Mouse (Mus musculus) heart, adult 9 months (tissue): ENCODE data around the gene Gpx4.
A peak's percentile ranks its signal among the peaks of the same experiment; 100 is the strongest.
"Not testable (repeated sequence)": the region's sequence is repeated elsewhere in the genome, so short reads cannot be mapped to it uniquely, and the experiment has no call there.

ENCODE experiments used
- DNase-seq, 2 experiments: peaks; one replicate each; pipeline ENCODE4 v3.0.0; 2022; ENCODE audit warnings: low spot score in 2 of 2

The Gpx4 gene

DNA sequence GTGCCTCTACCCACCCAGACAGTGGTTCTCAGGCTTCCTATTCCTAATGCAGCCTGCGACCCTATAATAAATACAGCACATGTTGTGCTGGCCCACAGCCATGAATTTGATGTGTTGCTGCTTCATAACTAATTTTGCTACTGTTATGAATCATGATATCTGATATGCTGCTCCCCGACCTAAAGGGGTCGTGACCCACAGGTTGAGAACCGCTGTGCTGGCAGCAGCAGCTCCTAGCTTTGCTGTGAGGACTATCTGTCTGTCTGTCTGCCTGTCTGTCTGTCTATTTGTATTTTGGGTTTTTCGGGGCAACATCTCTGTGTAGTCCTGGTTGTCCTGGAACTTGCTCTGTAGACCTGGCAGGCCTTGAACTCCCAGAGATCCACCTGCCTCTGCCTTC, 23.2 kb upstream of the Gpx4 start:
- DNase-seq: no peak

- DNase-seq: no peak
Measured at GRCm38 (mm10) chr10:80024229-80025043, 22.5 kb upstream of the Gpx4 start.

DNA sequence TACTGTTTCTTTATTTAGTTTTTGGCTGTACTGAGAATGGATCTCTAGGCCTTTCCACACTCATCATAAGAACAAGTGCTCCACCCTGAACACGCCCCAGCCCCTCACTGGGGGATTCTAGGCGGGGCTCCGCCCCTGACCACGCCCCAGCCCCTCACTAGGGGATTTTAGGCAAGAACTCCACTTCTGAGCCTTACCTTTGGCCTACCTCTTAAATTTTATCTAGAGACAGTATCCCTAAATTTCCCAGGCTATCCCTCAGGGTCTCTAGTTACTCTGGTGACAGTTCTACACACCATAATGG, 22.0 kb upstream of the Gpx4 start:
- no peak for DNase-seq

DNA sequence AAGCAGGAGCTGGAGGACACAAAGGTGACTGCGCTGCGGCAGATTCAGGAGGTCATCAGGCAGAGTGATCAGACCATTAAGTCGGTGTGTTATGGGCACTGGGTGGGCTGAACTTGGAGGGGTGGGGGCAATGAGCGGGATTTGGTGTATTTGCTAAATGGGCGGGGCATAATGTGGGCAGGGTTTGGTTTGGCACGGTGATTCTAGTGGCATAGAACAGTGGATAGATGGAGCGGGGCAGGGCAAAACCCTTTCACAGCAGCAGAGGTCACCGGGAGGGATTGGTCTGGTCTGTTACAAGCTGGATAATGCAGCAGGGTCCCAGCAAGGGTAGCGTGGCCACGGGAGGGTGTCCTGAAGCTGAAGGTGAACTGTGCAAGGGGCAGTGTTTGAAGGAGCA, 21.5 kb upstream of the Gpx4 start:
- no peak for DNase-seq

DNA sequence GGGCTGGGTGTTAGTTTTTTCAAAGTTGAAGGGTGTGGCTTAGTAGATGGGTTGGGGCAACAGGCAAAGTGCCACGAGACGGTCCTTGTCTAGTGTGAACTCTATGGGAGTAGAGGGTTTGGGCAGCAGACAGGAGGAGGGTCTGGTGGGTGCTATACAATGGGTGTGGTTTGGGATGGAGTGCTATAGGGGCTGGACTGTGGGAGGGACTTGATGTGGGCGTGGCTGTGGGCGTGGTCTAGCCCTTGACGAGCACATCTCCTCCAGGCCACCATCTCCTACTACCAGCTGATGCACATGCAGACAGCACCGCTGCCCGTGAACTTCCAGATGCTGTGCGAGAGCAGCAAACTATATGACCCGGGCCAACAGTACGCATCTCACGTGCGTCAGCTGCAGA, 21.1 kb upstream of the Gpx4 start:
- DNase-seq: no peak

DNA sequence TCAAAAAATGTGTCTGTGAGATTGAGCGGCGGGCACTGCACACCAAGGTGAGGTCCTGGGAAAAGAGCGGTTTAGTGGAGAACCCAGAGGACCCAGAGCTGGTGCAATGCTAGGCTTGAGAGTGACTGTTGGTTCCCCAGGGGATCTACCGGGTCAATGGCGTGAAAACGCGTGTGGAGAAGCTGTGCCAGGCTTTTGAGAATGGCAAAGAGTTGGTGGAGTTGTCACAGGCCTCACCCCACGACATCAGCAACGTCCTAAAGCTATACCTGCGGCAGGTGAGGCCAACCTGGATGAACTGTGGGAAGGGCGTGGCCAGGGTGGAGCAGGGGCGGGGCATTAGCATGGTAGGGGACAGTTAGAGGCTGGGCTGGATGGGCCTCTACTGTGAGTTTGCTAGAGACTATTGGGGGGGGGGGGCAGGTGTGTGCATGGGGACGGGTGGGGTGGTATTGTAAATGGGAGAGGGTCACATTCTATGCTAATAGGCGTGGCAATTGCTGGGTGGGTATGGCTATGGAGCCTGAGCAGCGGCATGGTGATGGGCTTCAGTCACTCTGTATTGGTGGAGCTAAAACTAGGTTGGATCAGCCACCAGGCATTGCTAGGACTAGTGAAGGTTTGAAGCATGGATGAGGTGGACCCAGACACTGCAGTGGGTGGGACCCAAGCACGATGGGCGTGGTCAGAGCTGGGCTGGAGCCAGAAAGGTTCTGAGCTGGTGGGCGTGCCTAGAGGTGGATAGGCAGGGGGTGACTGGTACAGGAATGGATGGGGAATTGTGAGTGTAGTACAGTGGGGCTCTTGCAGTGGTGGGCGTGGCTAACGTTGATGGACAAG, 19.1 kb upstream of the Gpx4 start:
- DNase-seq: no peak

GRCm38 (mm10) chr10:80028521-80028846, 18.5 kb upstream of the Gpx4 start:
- DNase-seq: no peak

DNA sequence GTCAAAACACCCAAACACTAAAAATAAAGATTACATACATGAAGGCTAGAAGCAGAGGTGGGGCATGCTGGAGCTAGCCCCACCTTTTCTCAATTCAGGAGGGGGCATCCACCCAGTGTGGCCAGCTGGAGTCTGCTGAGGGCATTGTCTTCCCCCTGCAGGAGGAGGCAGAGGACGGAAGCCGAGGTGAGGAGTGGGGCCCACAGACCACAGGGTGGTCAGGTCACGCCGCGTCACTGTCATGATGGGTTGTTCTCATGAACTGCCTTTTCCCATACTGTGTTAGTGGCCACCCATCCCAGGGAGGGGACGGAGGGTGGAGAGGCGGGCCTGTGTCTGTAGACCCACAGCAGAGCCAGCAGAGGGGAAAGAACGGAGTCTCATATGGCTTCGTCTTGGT, 16.8 kb upstream of the Gpx4 start:
- DNase-seq: no peak

GRCm38 (mm10) chr10:80030736-80031135, 16.2 kb upstream of the Gpx4 start:
- no peak for DNase-seq

DNA sequence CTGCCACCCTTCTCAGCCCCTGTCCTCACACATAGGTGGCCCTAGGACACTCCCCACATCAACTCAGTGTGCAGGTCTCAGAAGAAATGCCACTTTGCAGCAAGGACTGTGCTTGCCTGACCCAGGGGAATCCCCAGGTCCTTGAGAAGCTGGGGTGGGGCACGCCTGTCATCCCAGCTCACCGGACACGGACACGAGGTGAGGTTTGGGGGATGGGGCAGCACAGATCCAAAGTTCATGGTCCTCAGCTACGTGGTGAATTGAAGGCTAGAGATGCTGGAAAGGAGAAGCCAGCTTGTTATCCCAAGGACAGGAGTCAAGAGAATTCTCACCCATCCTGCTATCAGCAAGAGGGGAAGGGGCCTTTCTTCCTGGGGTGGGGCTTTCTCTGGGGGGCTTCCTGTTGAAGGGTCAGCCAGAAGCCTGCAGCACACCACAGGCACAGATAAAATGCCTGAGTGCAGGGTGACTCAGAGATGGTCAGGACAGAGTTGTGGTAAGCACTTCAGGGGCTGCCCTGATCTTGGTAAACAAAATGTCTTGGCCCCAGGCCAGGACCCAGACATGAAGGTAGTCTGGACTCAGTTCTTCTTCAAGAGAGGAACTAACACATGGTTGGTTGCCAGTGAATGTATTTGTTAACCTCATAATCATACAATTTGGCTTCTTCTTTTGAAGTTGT, 14.0 kb upstream of the Gpx4 start:
- DNase-seq: peak; percentile 56 to 66

- peak; percentile 60 to 63 for DNase-seq
Measured at GRCm38 (mm10) chr10:80033511-80034391, 13.2 kb upstream of the Gpx4 start.

DNA sequence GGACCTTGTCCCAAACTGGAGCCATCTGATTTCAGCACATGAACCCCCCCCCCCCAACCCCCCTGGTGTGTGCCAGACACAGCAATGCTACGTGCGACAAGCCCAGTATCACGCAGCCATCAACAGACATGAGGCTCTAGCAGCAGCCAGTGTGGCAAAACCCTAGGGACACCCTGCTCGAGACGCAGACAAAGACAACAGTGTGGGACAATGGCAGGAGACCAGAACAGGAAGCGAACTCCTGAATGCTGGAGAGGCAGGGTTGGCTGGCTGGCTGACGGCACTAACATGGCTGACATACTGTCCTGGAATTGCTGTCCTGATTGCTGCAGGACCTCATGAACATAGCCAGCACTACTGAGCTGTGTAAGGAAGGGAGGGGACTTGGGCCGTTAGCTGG, 11.8 kb upstream of the Gpx4 start:
- DNase-seq: peak in 1 of 2 experiments; percentile 68

GRCm38 (mm10) chr10:80035686-80036085, 11.3 kb upstream of the Gpx4 start:
- no peak for DNase-seq

DNA sequence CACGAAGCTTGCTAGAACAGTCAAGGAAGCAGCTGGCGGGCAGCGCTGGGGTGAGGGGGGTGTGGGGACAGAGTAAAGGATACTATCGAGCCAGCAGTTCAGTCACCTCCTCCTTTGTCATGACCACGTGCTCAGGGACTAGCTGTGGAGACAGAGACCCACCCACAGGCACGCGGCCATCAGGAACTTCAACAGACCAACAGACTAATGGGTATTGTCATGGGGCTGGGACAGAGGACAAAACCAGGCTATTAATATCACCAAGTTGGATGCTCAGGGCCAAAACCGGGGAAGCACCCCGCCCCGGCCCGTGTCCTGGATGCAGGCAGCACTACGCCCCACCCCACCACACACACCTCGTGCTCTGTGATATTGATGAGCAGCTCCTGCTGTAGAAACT, 10.1 kb upstream of the Gpx4 start:
- DNase-seq: peak; percentile 87 to 92

DNA sequence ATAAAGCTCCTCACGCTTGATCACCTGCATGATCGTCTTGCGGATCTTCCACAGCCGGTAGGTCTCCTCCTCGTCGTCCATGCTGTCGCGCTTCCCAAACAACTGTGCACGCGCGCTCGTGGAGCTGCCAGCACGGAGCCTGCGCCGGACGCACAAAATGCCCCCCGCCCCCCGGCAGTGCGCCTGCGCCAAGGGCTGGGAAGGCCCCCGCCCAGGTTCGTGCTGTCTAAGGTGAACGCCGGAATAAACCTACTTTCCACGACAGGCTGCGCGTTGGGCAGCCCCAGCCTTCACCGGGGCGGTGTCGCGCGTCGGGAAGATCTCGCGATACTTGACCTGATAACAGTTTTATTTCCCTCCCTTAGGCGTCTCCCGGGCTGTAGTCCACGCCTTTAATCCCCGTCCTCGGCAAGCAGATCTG, 7.4 kb upstream of the Gpx4 start, which contains the start of gene Polr2e:
Gene Polr2e (minus strand): TSS at position 237 of the 421 bp plus-strand sequence.
- peak; percentile 98 to 99 for DNase-seq

DNA sequence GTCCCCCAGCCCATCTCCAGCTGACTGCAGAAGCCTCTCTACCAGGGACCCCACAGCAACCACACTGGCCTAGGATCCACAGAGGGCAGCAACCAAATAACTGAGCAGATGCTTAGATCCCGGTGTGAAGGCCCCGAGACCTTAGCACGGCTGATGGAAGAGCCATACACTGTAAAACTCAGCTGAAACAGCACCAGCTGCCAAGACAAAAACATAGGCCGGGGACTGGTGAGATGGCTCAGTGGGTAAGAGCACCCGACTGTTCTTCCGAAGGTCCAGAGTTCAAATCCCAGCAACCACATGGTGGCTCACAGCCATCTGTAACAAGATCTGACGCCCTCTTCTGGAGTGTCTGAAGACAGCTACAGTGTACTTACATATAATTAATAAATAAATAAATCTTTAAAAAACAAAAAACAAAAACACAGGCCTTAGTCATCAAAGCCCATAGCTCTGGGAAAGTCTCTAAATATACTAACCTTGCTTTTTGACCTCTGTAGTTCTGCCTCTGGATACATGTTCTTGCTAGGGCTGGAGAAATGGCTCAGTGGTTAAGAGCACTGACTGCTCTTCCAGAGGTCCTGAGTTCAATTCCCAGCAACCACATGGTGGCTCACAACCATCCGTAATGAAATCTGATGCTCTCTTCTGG, 5.4 kb upstream of the Gpx4 start:
- not testable (repeated sequence) for DNase-seq

DNA sequence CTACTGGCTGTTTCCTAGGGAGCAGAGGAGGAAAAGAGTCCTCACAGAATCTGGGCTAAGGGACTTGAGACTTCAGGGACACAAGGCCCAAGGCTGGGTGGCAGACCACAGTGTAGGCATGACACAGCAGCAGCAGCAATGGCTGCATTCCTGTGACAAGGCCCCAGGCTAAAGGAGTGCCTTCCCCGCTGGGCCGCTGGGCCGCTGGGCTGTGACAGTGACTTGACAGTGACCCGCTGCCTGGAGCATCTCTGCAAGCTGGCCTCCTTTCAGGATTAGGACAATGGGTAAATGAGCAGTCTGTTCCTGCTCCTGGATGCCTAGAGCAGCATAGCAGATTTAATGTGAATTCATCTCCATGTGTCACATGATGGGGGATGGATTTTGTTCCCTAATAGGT, 2.9 kb upstream of the Gpx4 start:
- no peak for DNase-seq

- DNase-seq: not testable (repeated sequence)
Measured at GRCm38 (mm10) chr10:80045364-80045763, 1.6 kb upstream of the Gpx4 start.

DNA sequence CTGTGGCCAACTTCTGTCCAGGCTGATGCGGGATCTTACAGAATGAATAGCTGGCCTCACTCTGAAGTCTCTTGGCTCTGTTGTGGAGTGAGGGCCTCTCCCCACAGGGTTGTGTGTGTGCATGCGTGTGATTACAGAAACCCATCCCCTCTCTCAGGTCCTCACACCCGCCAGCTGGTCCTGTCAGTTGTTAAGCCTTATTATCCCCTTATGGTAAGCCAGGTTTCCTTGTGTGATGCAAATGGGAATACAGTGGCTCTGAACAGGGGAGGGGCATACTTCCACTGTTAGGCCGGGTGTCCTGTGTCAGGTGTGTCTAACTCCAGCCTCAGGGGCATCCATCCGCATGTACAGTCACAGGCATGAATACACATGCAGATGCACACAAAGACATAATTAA, 1.2 kb upstream of the Gpx4 start:
- no peak for DNase-seq

- no peak for DNase-seq
Measured at GRCm38 (mm10) chr10:80048396-80048795, 1.4 kb downstream of the Gpx4 start.

DNA sequence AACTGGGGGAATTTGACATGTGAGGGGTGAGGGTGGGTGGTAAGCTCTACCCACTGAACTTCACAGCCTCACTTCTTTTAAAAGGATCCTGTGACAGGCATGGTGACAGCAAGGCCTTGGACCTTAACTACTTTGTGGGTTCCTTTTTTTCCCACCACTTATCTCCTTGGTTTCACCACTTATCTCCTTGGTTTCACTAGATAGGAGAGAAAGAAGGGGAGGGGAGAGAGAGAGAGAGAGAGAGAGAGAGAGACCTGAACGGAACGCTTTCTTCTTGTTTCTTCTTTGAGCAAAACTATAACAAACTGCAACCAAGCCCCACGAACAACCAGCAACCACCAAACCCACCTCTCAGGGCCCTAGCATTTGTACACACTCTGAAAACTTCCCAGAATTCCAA, 1.9 kb downstream of the Gpx4 start:
- no peak for DNase-seq
